Mouse (Mus musculus): Measurements from ENCODE around the gene Lnx2.

DNA sequence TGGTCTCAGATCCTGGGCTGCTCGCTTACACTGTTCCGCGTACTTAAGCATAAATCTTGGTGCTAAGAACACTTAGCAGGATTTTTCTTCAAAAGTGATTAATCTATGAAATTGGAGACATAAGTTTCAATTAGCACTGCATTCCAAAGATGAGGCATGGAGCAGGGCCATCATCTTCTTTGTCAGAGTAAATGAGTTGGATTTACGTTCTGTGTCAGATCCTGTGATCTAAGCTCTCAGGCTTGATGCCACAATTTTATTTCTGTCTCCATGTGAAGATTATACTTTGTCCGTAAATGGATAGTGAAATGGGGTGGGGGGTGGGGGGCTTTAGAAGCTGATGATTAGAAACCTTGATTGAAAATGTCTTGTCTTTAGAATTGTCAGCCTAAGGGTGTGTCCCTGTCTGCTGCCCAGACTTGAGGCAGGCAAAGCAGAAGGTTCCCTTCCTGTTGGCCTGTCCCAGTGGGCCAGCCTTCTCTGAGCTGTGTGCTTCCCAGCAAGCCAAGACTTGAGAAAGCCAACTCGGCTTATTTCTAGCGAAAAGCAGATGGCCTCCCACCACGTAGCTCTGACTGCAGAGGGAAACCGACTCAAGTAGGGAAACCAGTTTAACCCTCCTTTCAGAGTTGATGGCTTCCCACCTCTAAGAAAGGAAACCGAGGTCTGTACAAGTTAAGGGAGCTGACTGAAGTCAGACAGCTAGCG lies 14.0 kb upstream of the Lnx2 start:
- no peak for TF ChIP-seq CTCF (IDR thresholded peaks at IDR 0.05; ENCODE audit: low read depth)
- no peak for TF ChIP-seq EP300 (optimal IDR thresholded peaks at IDR 0.05)
